Mouse (Mus musculus): Measurements from ENCODE around the gene Gm21954. TPM values are rescaled to one million over a fixed set of nuclear protein-coding genes. Genes with fewer than 3 reads are reported as not detected.

The Gm21954 gene
- total RNA-seq, 2 experiments from 2014 or later: not detected

- DNase-seq (ENCODE audit: low spot score in 2 of 2): peak; percentile 63 to 65
- intact Hi-C loops (cut with DNase I): loop anchor here (5.0 kb wide), 1 partner anchor 93 kb away; no protein-coding TSS in a partner anchor
Measured at GRCm38 (mm10) chr3:55465785-55466184, 6.2 kb downstream of the Gm21954 start.

- intact Hi-C loops (cut with DNase I): no loop called here
- no peak for DNase-seq (ENCODE audit: low spot score in 2 of 2)
Measured at GRCm38 (mm10) chr3:55464226-55464625, 7.8 kb downstream of the Gm21954 start.

- intact Hi-C loops (cut with DNase I): loop anchor here (2.0 kb wide), 1 partner anchor 48 kb away; no protein-coding TSS in a partner anchor
- no peak for DNase-seq (ENCODE audit: low spot score in 2 of 2)
Measured at GRCm38 (mm10) chr3:55462904-55463668, 8.9 kb downstream of the Gm21954 start.

- intact Hi-C loops (cut with DNase I): loop anchor here (1.0 to 2.0 kb wide), 2 partner anchors 11 to 47 kb away; no protein-coding TSS in a partner anchor
Measured at GRCm38 (mm10) chr3:55461685-55462655, 10.0 kb downstream of the Gm21954 start.

GRCm38 (mm10) chr3:55461092-55461491 is 10.9 kb downstream of the Gm21954 start:
- DNase-seq (ENCODE audit: low spot score in 2 of 2): no peak
- intact Hi-C loops (cut with DNase I): loop anchor here (1.0 kb wide), 1 partner anchor 10 kb away; no protein-coding TSS in a partner anchor

More at GRCm38 (mm10) chr3:55461685-55462655, 10.0 kb downstream of the Gm21954 start:
- DNase-seq (ENCODE audit: low spot score in 2 of 2): peak; percentile 90 to 91

- DNase-seq (ENCODE audit: low spot score in 2 of 2): no peak
- intact Hi-C loops (cut with DNase I): no loop called here
Measured at GRCm38 (mm10) chr3:55452464-55452863, 19.5 kb downstream of the Gm21954 start.

GRCm38 (mm10) chr3:55451877-55452276 is 20.1 kb downstream of the Gm21954 start:
- DNase-seq (ENCODE audit: low spot score in 2 of 2): no peak
- intact Hi-C loops (cut with DNase I): loop anchor here (1.0 kb wide), 1 partner anchor 9 kb away; no protein-coding TSS in a partner anchor

GRCm38 (mm10) chr3:55451035-55451434 is 21.0 kb downstream of the Gm21954 start:
- intact Hi-C loops (cut with DNase I): loop anchor here (1.0 kb wide), 1 partner anchor 10 kb away; no protein-coding TSS in a partner anchor

GRCm38 (mm10) chr3:55449148-55449547 is 22.9 kb downstream of the Gm21954 start:
- DNase-seq (ENCODE audit: low spot score in 2 of 2): no peak
- intact Hi-C loops (cut with DNase I): loop anchor here (5.0 kb wide), 1 partner anchor 37 kb away; no protein-coding TSS in a partner anchor

More at GRCm38 (mm10) chr3:55451035-55451434, 21.0 kb downstream of the Gm21954 start:
- peak; percentile 64 to 67 for DNase-seq (ENCODE audit: low spot score in 2 of 2)

GRCm38 (mm10) chr3:55447486-55448460 is 24.2 kb downstream of the Gm21954 start:
- intact Hi-C loops (cut with DNase I): loop anchor here (5.0 kb wide), 1 partner anchor 35 kb away; no protein-coding TSS in a partner anchor
- peak; percentile 84 to 87 for DNase-seq (ENCODE audit: low spot score in 2 of 2)

- intact Hi-C loops (cut with DNase I): loop anchor here (5.0 kb wide), 1 partner anchor 34 kb away; no protein-coding TSS in a partner anchor
- DNase-seq (ENCODE audit: low spot score in 2 of 2): no peak
Measured at GRCm38 (mm10) chr3:55446681-55447080, 25.3 kb downstream of the Gm21954 start.

GRCm38 (mm10) chr3:55443725-55444124 is 28.3 kb downstream of the Gm21954 start:
- DNase-seq (ENCODE audit: low spot score in 2 of 2): peak in 1 of 2 experiments; percentile 65
- intact Hi-C loops (cut with DNase I): loop anchor here (5.0 kb wide), 1 partner anchor 34 kb away; no protein-coding TSS in a partner anchor

- intact Hi-C loops (cut with DNase I): loop anchor here (5.0 kb wide), 1 partner anchor 34 kb away; no protein-coding TSS in a partner anchor
- DNase-seq (ENCODE audit: low spot score in 2 of 2): peak in 1 of 2 experiments; percentile 23
Measured at GRCm38 (mm10) chr3:55443271-55443670, 28.7 kb downstream of the Gm21954 start.

- peak; percentile 63 to 65 for DNase-seq (ENCODE audit: low spot score in 2 of 2)
- intact Hi-C loops (cut with DNase I): loop anchor here (5.0 kb wide), 1 partner anchor 35 kb away; no protein-coding TSS in a partner anchor
Measured at GRCm38 (mm10) chr3:55442012-55442645, 29.9 kb downstream of the Gm21954 start.

GRCm38 (mm10) chr3:55440342-55440741 is 31.7 kb downstream of the Gm21954 start:
- intact Hi-C loops (cut with DNase I): loop anchor here (5.0 kb wide), 1 partner anchor 37 kb away; no protein-coding TSS in a partner anchor
- peak in 1 of 2 experiments; percentile 62 for DNase-seq (ENCODE audit: low spot score in 2 of 2)

- intact Hi-C loops (cut with DNase I): no loop called here
Measured at GRCm38 (mm10) chr3:55438824-55439446, 33.1 kb downstream of the Gm21954 start.

GRCm38 (mm10) chr3:55434276-55434675 is 37.7 kb downstream of the Gm21954 start:
- intact Hi-C loops (cut with DNase I): no loop called here
- DNase-seq (ENCODE audit: low spot score in 2 of 2): no peak

More at GRCm38 (mm10) chr3:55438824-55439446, 33.1 kb downstream of the Gm21954 start:
- no peak for DNase-seq (ENCODE audit: low spot score in 2 of 2)

Data from left cerebral cortex, postnatal 36 days (tissue).